Mouse (Mus musculus) gastrocnemius, postnatal 10 days (tissue): ENCODE measurements around the gene Clmn. TPM values are rescaled to one million over a fixed set of nuclear protein-coding genes. Genes with fewer than 3 reads are reported as not detected.
"Not testable (repeated sequence)": the region's sequence is repeated elsewhere in the genome, so short reads cannot be mapped to it uniquely, and the experiment has no call there.

Experiments used
- DNase-seq: peaks from one replicate; pipeline ENCODE4 v3.0.0; 2021; ENCODE audit warnings: mixed read lengths
- total RNA-seq, 2 experiments: library from RNA; stranded (reverse); gene quantifications; 2 replicates each; pipeline ENCODE4 v1.2.3; 2021

Gene Clmn
- total RNA-seq, 2 experiments from 2014 or later, result 4.2 TPM

- DNase-seq, result no peak
Observed at GRCm38 (mm10) chr12:104837957-104838401, 26.9 kb downstream of the Clmn start.

GRCm38 (mm10) chr12:104837111-104837837 is 27.6 kb downstream of the Clmn start:
- DNase-seq, result peak; percentile 34

- no peak for DNase-seq
Observed at GRCm38 (mm10) chr12:104836230-104836629, 28.6 kb downstream of the Clmn start.

GRCm38 (mm10) chr12:104835369-104836094 is 29.3 kb downstream of the Clmn start:
- DNase-seq, result no peak

GRCm38 (mm10) chr12:104834772-104835171 is 30.1 kb downstream of the Clmn start:
- DNase-seq, result no peak

GRCm38 (mm10) chr12:104830666-104831435 is 34.0 kb downstream of the Clmn start:
- DNase-seq, result no peak

- no peak for DNase-seq
Observed at GRCm38 (mm10) chr12:104830283-104830639, 34.6 kb downstream of the Clmn start.

- peak; percentile 62 for DNase-seq
Observed at GRCm38 (mm10) chr12:104829596-104830282, 35.1 kb downstream of the Clmn start.

GRCm38 (mm10) chr12:104828986-104829385 is 35.9 kb downstream of the Clmn start:
- DNase-seq, result not testable (repeated sequence)

GRCm38 (mm10) chr12:104827721-104828120 is 37.2 kb downstream of the Clmn start:
- DNase-seq, result no peak

GRCm38 (mm10) chr12:104824907-104825267 is 40.0 kb downstream of the Clmn start:
- DNase-seq, result no peak

- DNase-seq, result peak; percentile 76
Observed at GRCm38 (mm10) chr12:104824244-104824906, 40.5 kb downstream of the Clmn start.

- DNase-seq, result no peak
Observed at GRCm38 (mm10) chr12:104823722-104824121, 41.2 kb downstream of the Clmn start.

- DNase-seq, result no peak
Observed at GRCm38 (mm10) chr12:104822838-104823599, 41.9 kb downstream of the Clmn start.

- no peak for DNase-seq
Observed at GRCm38 (mm10) chr12:104822151-104822550, 42.7 kb downstream of the Clmn start.

GRCm38 (mm10) chr12:104820061-104820460 is 44.8 kb downstream of the Clmn start:
- no peak for DNase-seq

- no peak for DNase-seq
Observed at GRCm38 (mm10) chr12:104819050-104819449, 45.8 kb downstream of the Clmn start.

GRCm38 (mm10) chr12:104818057-104818456 is 46.8 kb downstream of the Clmn start:
- no peak for DNase-seq

- DNase-seq, result no peak
Observed at GRCm38 (mm10) chr12:104817172-104817866, 47.6 kb downstream of the Clmn start.

GRCm38 (mm10) chr12:104814291-104814690 is 50.6 kb downstream of the Clmn start:
- no peak for DNase-seq
